ENCODE assay signal across 23 mouse cellular contexts in genomic region chr2:119353707-119354106, GRCm38 (mm10). TPM values are rescaled to one million over a fixed set of nuclear protein-coding genes. Genes with fewer than 3 reads are reported as not detected.
DNase-seq lines count a peak whose midpoint lies in the region; ATAC-seq and TF ChIP-seq lines count a peak whose summit lies in the region.
"Had no signal": no experiment of that assay in that cellular context is flagged by ENCODE, and none has a peak within 500 bp of the region (broad histone marks: within the 10 kb centered on the region; RNA-seq: fewer than 3 reads in every experiment).

No protein-coding gene starts in this region.

- 0 out of 2 replicates have a peak, but pooled peaks have one; percentile 9 for TF ChIP-seq POLR2A in thymus, adult 2 months (IDR thresholded peaks at IDR 0.05; ENCODE audit: control insufficient read depth, extremely low read depth, insufficient read depth, low read length, poor library complexity)
- TF ChIP-seq POLR2A in myocyte (IDR thresholded peaks at IDR 0.05; ENCODE audit: insufficient read length, low read depth), result peak; percentile 43

- ATAC-seq in megakaryocyte progenitor cell, adult 5-6 weeks (replicated peaks; ENCODE audit: poor library complexity), result no peak
- ATAC-seq: activated CD4-positive, CD25-positive, alpha-beta regulatory T cell, adult 4 months; forebrain, embryonic 13.5 days; forebrain, embryonic 15.5 days; forebrain, postnatal 0 days; Patski had no signal

- peaks cover 8% of the 10 kb centered on the region; the same call in 1 of the 2 replicates for H3K27me3 ChIP-seq in thymus, adult 2 months (ENCODE audit: control insufficient read depth, insufficient read depth, low read length)
- H3K27me3 ChIP-seq in myocyte (ENCODE audit: control insufficient read depth, insufficient read depth, insufficient read length), result no peaks in the 10 kb centered on the region
- H3K27me3 ChIP-seq: Patski had no signal

- no peak for TF ChIP-seq CTCF in thymus, adult 2 months (IDR thresholded peaks at IDR 0.05; ENCODE audit: borderline replicate concordance, control insufficient read depth, extremely low read depth, insufficient read depth, low read length, poor library complexity)

- peaks cover 9% of the 10 kb centered on the region; the same call in 1 of the 2 replicates for H3K4me1 ChIP-seq in thymus, adult 2 months (replicated peaks; ENCODE audit: control insufficient read depth, insufficient read depth, low read length)

- no peaks in the 10 kb centered on the region for H3K36me3 ChIP-seq in thymus, adult 2 months (ENCODE audit: control insufficient read depth, insufficient read depth, low read length)
- H3K36me3 ChIP-seq in myocyte (ENCODE audit: control insufficient read depth, insufficient read depth), result peaks cover 30% of the 10 kb centered on the region
- H3K36me3 ChIP-seq: embryonic facial prominence, embryonic 10.5 days; embryonic facial prominence, embryonic 12.5 days; forebrain, embryonic 15.5 days; G1E had no signal

- 96% methylated on average over 8 of the region's 8 CpGs for WGBS in thymus, adult 2 months

- H3K4me2 ChIP-seq in myocyte (ENCODE audit: low read depth), result peak overlapping the region; percentile 94
- H3K4me2 ChIP-seq: embryonic facial prominence, embryonic 12.5 days; forebrain, embryonic 13.5 days; forebrain, embryonic 15.5 days had no signal

- H3ac ChIP-seq in myocyte (ENCODE audit: control insufficient read depth, insufficient read length), result peak overlapping the region; percentile 58

- peaks cover 32% of the 10 kb centered on the region for H3K79me2 ChIP-seq in myocyte (ENCODE audit: control insufficient read depth, insufficient read depth)

- no peak overlapping the region for H3K27ac ChIP-seq in thymus, adult 2 months (ENCODE audit: control insufficient read depth, insufficient read depth, low read length)
- H3K27ac ChIP-seq: embryonic facial prominence, embryonic 10.5 days; embryonic facial prominence, embryonic 12.5 days; forebrain, embryonic 13.5 days; forebrain, embryonic 15.5 days had no signal

- no peak overlapping the region for H3K4me3 ChIP-seq in thymus, adult 2 months (ENCODE audit: control insufficient read depth, insufficient read depth, low read length)
- H3K4me3 ChIP-seq in myocyte, result peak overlapping the region; percentile 99
- H3K4me3 ChIP-seq: embryonic facial prominence, embryonic 10.5 days; embryonic facial prominence, embryonic 12.5 days; forebrain, embryonic 13.5 days; forebrain, embryonic 15.5 days had no signal

- DNase-seq in cerebellum, adult 9-11 months, result peak; percentile 44
- DNase-seq in cerebellum, postnatal 4 days (ENCODE audit: low spot score in 2 of 2), result no peak
- peak; percentile 87 for DNase-seq in heart, adult 11 months
- DNase-seq in heart, postnatal 10 days, result no peak
- DNase-seq in thymus, adult 2 months, result no peak
- DNase-seq in thymus, adult 18-20 months, result no peak
- DNase-seq: adrenal gland, adult 8-10 months; adrenal gland, postnatal 14 days; adrenal gland, postnatal 36 days; cerebellum, adult 2 months; cerebellum, postnatal 14 days; cerebellum, postnatal 36 days; forebrain, postnatal 0 days had no signal

- intact Hi-C loops in heart, postnatal 10 days (cut with DNase I), result no loop called here

TF ChIP-seq in myocyte, 11 proteins besides CTCF, POLR2A, EP300 and RAD21:
- TF ChIP-seq POLR2AphosphoS2 (IDR thresholded peaks at IDR 0.05; ENCODE audit: insufficient read length, low read depth) (peak; percentile 77), USF1 (IDR thresholded peaks at IDR 0.05; ENCODE audit: low read depth) (no peak), REST (IDR thresholded peaks at IDR 0.05; ENCODE audit: insufficient read depth, insufficient read length) (no peak)
TF ChIP-seq in myocyte: peak in this region for 1.

RNA-seq across cellular contexts. Expression of gene Chac1, which starts 2.7 kb away (rescaled TPM):
- 1 to 10 TPM; 3.5 to 7.5 TPM for total RNA-seq in heart, postnatal 10 days (2021)
- polyA plus RNA-seq in thymus, adult 2 months (2012; rRNA removed), result 1.1 TPM in 2 replicates
- polyA plus RNA-seq in myocyte (2012; fragmentation: generic; extraction: Trizol), result 273 TPM
- 0.34 and 0.57 TPM in 2 replicates for total RNA-seq in megakaryocyte progenitor cell, adult 5-6 weeks (2015)
- 0.71 and 1.3 TPM in 2 replicates for total RNA-seq in megakaryocyte progenitor cell, adult 5-6 weeks (2017)
- total RNA-seq: G1E had no signal
- polyA plus RNA-seq: activated CD4-positive, CD25-positive, alpha-beta regulatory T cell, adult 4 months; G1E had no signal

RNA-seq across cellular contexts. Expression of gene Dll4, which starts 28.1 kb away (rescaled TPM):
- 10 to 100 TPM; 23.8 to 27.9 TPM for total RNA-seq in heart, postnatal 10 days (2021)
- 17.6 and 18.9 TPM in 2 replicates for polyA plus RNA-seq in thymus, adult 2 months (2012; rRNA removed)
- polyA plus RNA-seq in myocyte (2012; fragmentation: generic; extraction: Trizol), result not detected
- total RNA-seq in megakaryocyte progenitor cell, adult 5-6 weeks (2015), result 0.05 TPM in 1 of 2 replicates, not detected in the other
- not detected in 2 replicates for total RNA-seq in megakaryocyte progenitor cell, adult 5-6 weeks (2017)
- polyA plus RNA-seq: activated CD4-positive, CD25-positive, alpha-beta regulatory T cell, adult 4 months; C2C12 had no signal

Comparison
In these comparisons a context has a peak if more than half of its experiments do, and no peak if none do; other contexts are left out.
1. DNase-seq: peak in cerebellum, adult 9-11 months (single experiment) and heart, adult 11 months (single experiment); none in cerebellum, postnatal 4 days (0 of 2), heart, postnatal 10 days (0 of 2), thymus, adult 2 months (single experiment) and thymus, adult 18-20 months (0 of 2).
2. RNA of gene Dll4, which starts 28.1 kb away (total RNA-seq): 23.8 to 27.9 TPM in heart, postnatal 10 days; 0.05 TPM in megakaryocyte progenitor cell, adult 5-6 weeks; every median in the first group is over 10 times any median in the second.